In genomic region chr4:37727414-37727813, GRCm38 (mm10) we compare ENCODE assay signal across 23 mouse cellular contexts.
"Had no signal": no experiment of that assay in that cellular context is flagged by ENCODE, and none has a peak within 500 bp of the region (broad histone marks: within the 10 kb centered on the region; RNA-seq: fewer than 3 reads in every experiment).

No protein-coding gene starts in this region.

- DNase-seq: kidney, adult 11 months; kidney, adult 8-10 months; kidney, postnatal 10 days; kidney, postnatal 4 days; left cerebral cortex, postnatal 4 days; lung, adult 18-20 months; lung, postnatal 10 days; lung, postnatal 36 days; midbrain, embryonic 14.5 days; right cerebral cortex, adult 18-20 months; right cerebral cortex, postnatal 14 days; right cerebral cortex, postnatal 4 days; thymus, adult 2 months; thymus, postnatal 25 days had no signal

- H3K9me3 ChIP-seq: kidney, embryonic 15.5 days; limb, embryonic 15.5 days; liver, embryonic 12.5 days; liver, embryonic 15.5 days; lung, embryonic 15.5 days; megakaryocyte, embryonic 14.5 days; neural tube, embryonic 12.5 days had no signal

- H3K9ac ChIP-seq: kidney, embryonic 15.5 days; limb, embryonic 15.5 days; liver, embryonic 12.5 days; liver, embryonic 15.5 days; lung, embryonic 15.5 days; neural tube, embryonic 12.5 days had no signal

- H3K4me1 ChIP-seq: kidney, embryonic 15.5 days; limb, embryonic 15.5 days; liver, embryonic 12.5 days; liver, embryonic 15.5 days; lung, embryonic 15.5 days; megakaryocyte, embryonic 14.5 days; neural tube, embryonic 12.5 days had no signal

- ATAC-seq: liver, embryonic 12.5 days had no signal

- H3K4me2 ChIP-seq: kidney, embryonic 15.5 days; limb, embryonic 15.5 days; liver, embryonic 12.5 days; liver, embryonic 15.5 days; lung, embryonic 15.5 days; midbrain, embryonic 11.5 days; neural tube, embryonic 12.5 days had no signal

- H3K4me3 ChIP-seq: kidney, embryonic 15.5 days; limb, embryonic 15.5 days; liver, embryonic 12.5 days; liver, embryonic 15.5 days; lung, embryonic 15.5 days; megakaryocyte, embryonic 14.5 days; neural tube, embryonic 12.5 days had no signal

- H3K36me3 ChIP-seq: kidney, embryonic 15.5 days; limb, embryonic 15.5 days; liver, embryonic 12.5 days; liver, embryonic 15.5 days; lung, embryonic 15.5 days; neural tube, embryonic 12.5 days had no signal

- H3K27ac ChIP-seq: kidney, embryonic 15.5 days; limb, embryonic 15.5 days; liver, embryonic 12.5 days; liver, embryonic 15.5 days; lung, embryonic 15.5 days; neural tube, embryonic 12.5 days; stomach, postnatal 0 days had no signal

- H3K27me3 ChIP-seq: kidney, embryonic 15.5 days; limb, embryonic 15.5 days; liver, embryonic 12.5 days; liver, embryonic 15.5 days; lung, embryonic 15.5 days; megakaryocyte, embryonic 14.5 days; neural tube, embryonic 12.5 days had no signal
